Mouse (Mus musculus): ENCODE data around the gene Plagl1. TPM values are rescaled to one million over a fixed set of nuclear protein-coding genes. Genes with fewer than 3 reads are reported as not detected.
"Not testable (repeated sequence)": the region's sequence is repeated elsewhere in the genome, so short reads cannot be mapped to it uniquely, and the experiment has no call there.

Plagl1 gene
- 37.7 and 144 TPM in 2 replicates for polyA plus RNA-seq (2011; ENCODE audit: insufficient read length, low read depth, missing spikeins)

DNA sequence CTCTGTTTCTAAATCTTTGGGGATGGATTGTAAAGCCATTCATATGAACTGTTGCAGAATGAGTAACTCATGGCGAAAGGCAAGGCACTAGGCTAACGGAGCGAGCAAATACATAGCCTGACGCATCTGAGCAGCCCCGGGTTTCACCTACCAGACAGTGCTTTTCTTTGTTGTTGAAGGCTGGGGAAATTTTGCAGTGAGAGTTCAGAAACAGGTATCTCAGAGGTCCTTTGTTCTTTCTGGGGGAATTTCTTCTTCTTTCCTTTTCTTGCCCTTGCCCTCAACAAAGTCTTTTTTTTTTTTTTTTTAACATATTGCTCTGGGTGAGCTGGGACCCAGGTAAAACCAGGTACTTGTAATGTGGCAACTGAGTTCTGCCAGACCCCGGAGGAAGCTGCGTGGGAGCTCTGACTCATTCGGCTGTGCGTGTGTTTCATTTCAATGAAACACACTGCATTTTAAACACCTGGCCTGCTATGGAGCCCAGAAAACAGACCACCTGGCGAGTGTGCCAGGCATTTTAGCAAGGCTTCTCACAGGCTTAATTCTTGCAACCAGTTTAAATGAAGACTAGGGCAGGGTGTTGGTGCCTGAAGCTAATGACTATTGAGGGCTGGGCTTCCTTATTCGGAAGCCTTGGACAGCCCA, at the start of gene Plagl1:
Plagl1 (plus strand) TSS at position 484 of the 648 bp plus-strand sequence.
- H3K27ac ChIP-seq (ENCODE audit: insufficient read depth, low read length), result no peak within 1 kb of the TSS
- no peak within 1 kb of the TSS for H3K4me3 ChIP-seq (ENCODE audit: insufficient read depth, low read length)
- TF ChIP-seq CTCF (IDR thresholded peaks at IDR 0.05; ENCODE audit: borderline replicate concordance, insufficient read depth, low read length) (no peak), POLR2A (IDR thresholded peaks at IDR 0.05; ENCODE audit: low read depth, low read length) (no peak)
- H3K4me1 ChIP-seq (ENCODE audit: control insufficient read depth, insufficient read depth, low read length), result no peaks in the 10 kb centered on the region; the same call in 1 of the 2 replicates

DNA sequence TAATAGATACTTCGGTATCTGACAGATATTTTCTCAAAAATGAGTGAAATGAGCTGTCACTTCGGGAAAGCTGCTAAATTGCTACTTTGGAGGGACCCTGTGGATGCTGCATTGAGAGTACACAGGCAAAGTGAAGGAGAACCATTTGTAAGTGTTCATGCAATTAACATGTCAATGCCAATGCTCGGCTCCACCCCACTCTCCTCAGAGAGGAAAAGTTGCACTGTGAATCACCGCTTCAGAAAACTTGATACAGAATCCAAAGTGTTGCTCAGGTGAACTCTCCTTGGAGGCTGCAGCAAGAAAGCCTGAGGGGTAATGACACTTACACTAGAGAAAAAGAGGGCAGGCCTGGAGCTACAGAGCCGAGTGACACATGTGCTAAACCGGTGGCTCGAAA, 46.3 kb upstream of the Plagl1 start:
- Histone ChIP-seq H3K27ac (ENCODE audit: insufficient read depth, low read length) (no peak overlapping the region), H3K4me3 (ENCODE audit: insufficient read depth, low read length) (no peak overlapping the region), H3K4me1 (ENCODE audit: control insufficient read depth, insufficient read depth, low read length) (no peaks in the 10 kb centered on the region)
- TF ChIP-seq CTCF (IDR thresholded peaks at IDR 0.05; ENCODE audit: borderline replicate concordance, insufficient read depth, low read length) (no peak), POLR2A (IDR thresholded peaks at IDR 0.05; ENCODE audit: low read depth, low read length) (no peak)

DNA sequence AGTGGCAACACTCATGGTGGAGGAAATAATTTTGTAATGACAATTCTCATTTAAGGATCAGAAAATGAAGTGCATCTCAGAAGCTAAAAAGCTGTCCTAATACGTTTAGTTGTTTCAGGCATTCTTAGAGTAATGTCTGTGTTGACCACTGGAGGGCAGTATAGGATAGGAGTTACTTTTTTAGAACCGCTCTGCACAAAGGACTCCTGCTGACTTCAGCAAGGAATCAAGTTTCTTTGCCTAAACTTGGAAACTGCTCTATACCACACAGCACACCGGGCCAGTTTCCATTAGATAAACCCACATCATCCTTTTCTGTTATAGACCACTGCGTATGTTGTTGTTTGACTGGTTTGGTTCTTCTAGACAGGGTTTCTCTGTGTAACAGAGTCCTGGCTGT, 43.7 kb upstream of the Plagl1 start:
- TF ChIP-seq POLR2A (IDR thresholded peaks at IDR 0.05; ENCODE audit: low read depth, low read length), result no peak
- TF ChIP-seq CTCF (IDR thresholded peaks at IDR 0.05; ENCODE audit: borderline replicate concordance, insufficient read depth, low read length), result no peak
- Histone ChIP-seq H3K4me3 (ENCODE audit: insufficient read depth, low read length) (no peak overlapping the region), H3K27ac (ENCODE audit: insufficient read depth, low read length) (no peak overlapping the region), H3K4me1 (ENCODE audit: control insufficient read depth, insufficient read depth, low read length) (no peaks in the 10 kb centered on the region)

DNA sequence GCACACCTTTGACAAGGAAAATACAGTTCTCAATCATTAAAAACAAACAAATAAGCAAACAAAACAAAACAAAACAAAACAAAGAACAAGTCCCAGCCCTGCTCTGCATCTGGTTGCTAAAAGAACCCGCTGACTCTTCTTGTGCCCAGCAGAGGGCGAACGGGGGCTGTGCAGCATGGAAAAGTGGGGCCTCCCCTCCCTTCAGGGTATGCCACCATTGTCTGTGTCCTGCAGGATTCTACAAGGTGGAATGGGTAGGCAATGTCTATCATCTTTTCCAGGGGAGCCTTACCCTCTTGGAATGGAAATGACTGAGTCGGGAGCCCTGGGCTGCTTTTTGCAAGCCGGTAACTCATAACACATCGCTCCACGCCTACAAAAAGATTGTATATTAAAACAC, 41.8 kb upstream of the Plagl1 start:
- Histone ChIP-seq H3K27ac (ENCODE audit: insufficient read depth, low read length) (no peak overlapping the region), H3K4me1 (ENCODE audit: control insufficient read depth, insufficient read depth, low read length) (no peaks in the 10 kb centered on the region), H3K4me3 (ENCODE audit: insufficient read depth, low read length) (no peak overlapping the region)
- no peak for TF ChIP-seq POLR2A (IDR thresholded peaks at IDR 0.05; ENCODE audit: low read depth, low read length)
- TF ChIP-seq CTCF (IDR thresholded peaks at IDR 0.05; ENCODE audit: borderline replicate concordance, insufficient read depth, low read length), result peak; percentile 78

DNA sequence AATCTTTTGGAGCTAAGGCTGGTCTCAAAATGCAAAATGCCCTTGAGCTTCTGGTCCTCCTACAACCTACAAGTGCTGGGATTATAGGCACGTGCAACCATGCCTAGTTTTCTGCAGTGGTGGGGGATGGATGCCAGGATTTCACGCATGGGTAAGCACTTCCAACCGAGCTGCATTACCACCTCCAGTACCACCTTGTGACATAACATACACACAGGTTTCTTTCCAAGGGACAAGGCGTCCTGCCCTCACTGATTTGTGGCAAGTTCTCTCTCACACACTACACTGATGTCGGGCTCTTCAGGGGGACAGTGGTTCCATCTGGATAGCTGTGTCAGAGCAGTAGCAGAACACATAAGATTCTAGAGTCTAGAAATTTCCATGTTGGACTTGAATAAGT, 41.3 kb upstream of the Plagl1 start:
- Histone ChIP-seq H3K4me3 (ENCODE audit: insufficient read depth, low read length) (no peak overlapping the region), H3K4me1 (ENCODE audit: control insufficient read depth, insufficient read depth, low read length) (no peaks in the 10 kb centered on the region), H3K27ac (ENCODE audit: insufficient read depth, low read length) (no peak overlapping the region)
- no peak for TF ChIP-seq POLR2A (IDR thresholded peaks at IDR 0.05; ENCODE audit: low read depth, low read length)
- no peak for TF ChIP-seq CTCF (IDR thresholded peaks at IDR 0.05; ENCODE audit: borderline replicate concordance, insufficient read depth, low read length)

DNA sequence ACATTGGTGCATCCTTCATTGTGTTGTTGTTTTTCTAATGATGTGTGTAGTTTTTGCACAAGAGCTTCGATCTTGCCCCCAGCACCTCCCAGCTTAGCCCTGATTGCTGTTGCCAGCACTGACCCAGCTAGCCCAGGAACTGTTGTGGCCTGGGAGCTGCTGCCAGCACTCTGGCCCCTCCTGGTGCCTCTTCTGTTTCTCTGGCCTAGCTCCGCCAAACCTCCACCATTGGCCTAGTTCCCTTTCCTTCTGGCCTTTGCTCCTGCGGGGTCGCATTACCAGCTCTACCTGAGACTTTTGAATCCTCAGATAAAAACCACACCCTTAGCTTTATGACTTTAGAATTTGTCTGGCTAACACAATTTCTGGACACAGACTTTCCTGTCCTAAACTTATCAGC, 38.2 kb upstream of the Plagl1 start:
- Histone ChIP-seq H3K4me1 (ENCODE audit: control insufficient read depth, insufficient read depth, low read length) (no peaks in the 10 kb centered on the region), H3K4me3 (ENCODE audit: insufficient read depth, low read length) (no peak overlapping the region), H3K27ac (ENCODE audit: insufficient read depth, low read length) (no peak overlapping the region)
- TF ChIP-seq POLR2A (IDR thresholded peaks at IDR 0.05; ENCODE audit: low read depth, low read length), result no peak
- no peak for TF ChIP-seq CTCF (IDR thresholded peaks at IDR 0.05; ENCODE audit: borderline replicate concordance, insufficient read depth, low read length)

DNA sequence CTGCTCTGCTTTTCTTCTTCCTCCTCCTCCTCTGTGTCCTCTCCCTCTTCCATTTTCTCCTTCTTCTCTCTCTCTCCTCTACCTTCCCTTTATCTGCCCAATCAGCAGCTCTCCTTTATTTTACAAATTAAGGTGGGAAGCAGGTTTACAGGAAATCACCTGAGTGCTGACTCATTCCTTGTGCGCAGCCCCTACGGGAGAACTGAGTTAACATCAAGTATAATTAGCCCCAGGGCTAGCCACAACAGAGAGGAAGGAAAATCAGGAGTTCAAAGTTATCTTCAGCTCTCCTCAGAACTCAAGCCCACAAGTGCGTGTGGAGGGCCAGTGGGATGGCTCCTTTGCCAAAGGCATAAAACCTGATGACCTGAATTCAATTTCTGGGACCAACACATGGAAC, 36.3 kb upstream of the Plagl1 start:
- H3K27ac ChIP-seq (ENCODE audit: insufficient read depth, low read length); H3K4me3 ChIP-seq (ENCODE audit: insufficient read depth, low read length); H3K4me1 ChIP-seq (ENCODE audit: control insufficient read depth, insufficient read depth, low read length): not testable (repeated sequence)

DNA sequence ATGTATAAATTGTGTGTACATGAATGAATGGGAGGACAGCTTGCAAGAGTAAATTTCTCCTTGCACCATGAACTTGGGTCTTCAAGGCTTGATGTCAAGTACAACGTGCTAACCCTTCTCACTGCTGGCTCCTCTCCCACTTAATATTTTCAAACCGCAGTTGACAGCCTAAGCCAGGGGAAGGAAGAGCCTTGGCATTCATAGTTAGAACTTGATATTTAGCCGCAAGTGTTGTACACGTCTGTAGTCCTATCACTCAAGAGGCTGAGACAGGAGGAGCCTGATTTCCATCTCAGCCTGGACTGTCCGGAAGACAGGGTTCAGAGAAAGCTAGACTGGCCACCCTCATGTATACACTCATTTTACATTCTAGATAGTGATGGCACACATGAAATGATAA, 32.6 kb upstream of the Plagl1 start:
- Histone ChIP-seq H3K27ac (ENCODE audit: insufficient read depth, low read length) (no peak overlapping the region), H3K4me1 (ENCODE audit: control insufficient read depth, insufficient read depth, low read length) (no peaks in the 10 kb centered on the region), H3K4me3 (ENCODE audit: insufficient read depth, low read length) (no peak overlapping the region)
- no peak for TF ChIP-seq POLR2A (IDR thresholded peaks at IDR 0.05; ENCODE audit: low read depth, low read length)
- TF ChIP-seq CTCF (IDR thresholded peaks at IDR 0.05; ENCODE audit: borderline replicate concordance, insufficient read depth, low read length), result no peak

DNA sequence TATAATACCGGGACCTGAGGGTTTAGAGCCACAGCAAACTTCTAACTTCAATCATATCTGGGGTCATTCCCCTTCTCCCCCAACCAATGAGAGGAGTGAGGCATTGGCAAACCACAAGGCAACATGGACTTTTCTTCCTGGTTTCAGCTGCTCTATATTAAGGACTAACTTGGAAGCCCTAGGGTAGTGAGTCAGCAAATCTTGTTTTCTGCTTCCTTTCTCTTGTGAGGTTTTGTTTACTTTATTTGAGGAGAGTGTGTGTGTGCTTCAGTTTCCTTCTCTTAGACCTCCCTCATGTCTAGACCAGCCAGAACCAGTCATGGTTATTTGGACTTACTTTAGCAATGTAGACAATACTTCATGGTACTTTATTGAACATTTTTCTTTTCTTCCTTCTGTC, 32.1 kb upstream of the Plagl1 start:
- H3K4me3 ChIP-seq (ENCODE audit: insufficient read depth, low read length), result no peak overlapping the region
- TF ChIP-seq CTCF (IDR thresholded peaks at IDR 0.05; ENCODE audit: borderline replicate concordance, insufficient read depth, low read length) (no peak), POLR2A (IDR thresholded peaks at IDR 0.05; ENCODE audit: low read depth, low read length) (no peak)
- no peak overlapping the region for H3K27ac ChIP-seq (ENCODE audit: insufficient read depth, low read length)
- H3K4me1 ChIP-seq (ENCODE audit: control insufficient read depth, insufficient read depth, low read length), result no peaks in the 10 kb centered on the region

DNA sequence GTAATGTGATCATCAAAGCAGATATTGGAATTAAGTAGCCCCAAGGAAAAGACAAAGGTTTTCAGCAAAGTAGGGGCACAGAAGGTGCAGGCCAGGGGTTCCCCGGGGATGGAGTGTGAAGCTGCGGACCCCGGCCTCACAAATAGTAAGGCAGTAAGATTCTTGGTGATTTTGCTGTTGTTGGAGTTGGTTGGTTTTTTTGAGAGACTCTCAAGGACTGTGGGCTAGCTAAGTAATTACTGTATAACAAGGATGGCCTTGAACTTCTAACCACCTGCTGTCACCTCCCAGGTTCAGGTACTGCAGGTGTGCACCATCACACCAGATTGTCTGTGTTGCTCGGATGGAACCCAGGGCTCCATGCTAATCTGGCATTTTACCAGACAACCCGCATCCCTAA, 30.9 kb upstream of the Plagl1 start:
- H3K4me3 ChIP-seq (ENCODE audit: insufficient read depth, low read length), result no peak overlapping the region
- H3K4me1 ChIP-seq (ENCODE audit: control insufficient read depth, insufficient read depth, low read length), result no peaks in the 10 kb centered on the region
- TF ChIP-seq POLR2A (IDR thresholded peaks at IDR 0.05; ENCODE audit: low read depth, low read length) (no peak), CTCF (IDR thresholded peaks at IDR 0.05; ENCODE audit: borderline replicate concordance, insufficient read depth, low read length) (no peak)
- H3K27ac ChIP-seq (ENCODE audit: insufficient read depth, low read length), result no peak overlapping the region

DNA sequence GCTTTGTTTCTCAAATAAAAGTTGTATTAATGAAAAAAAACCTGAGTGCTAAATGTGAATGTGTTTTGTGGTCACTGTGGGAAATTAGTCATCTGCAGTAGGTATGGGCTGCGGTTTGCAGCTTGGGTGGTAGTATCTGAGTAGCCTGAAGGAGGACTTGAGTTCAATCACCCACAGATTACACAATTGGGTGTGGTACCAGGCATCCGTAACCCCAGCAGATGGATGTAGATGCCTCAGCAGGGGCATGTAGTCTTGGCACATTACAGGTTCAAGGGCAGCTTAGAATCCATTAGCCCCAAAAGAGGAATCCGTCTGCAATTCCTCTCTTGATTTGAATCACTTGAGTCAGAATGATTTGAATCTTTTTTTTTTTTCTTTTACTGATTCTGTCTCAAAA, 25.0 kb upstream of the Plagl1 start:
- Histone ChIP-seq H3K27ac (ENCODE audit: insufficient read depth, low read length) (no peak overlapping the region), H3K4me1 (ENCODE audit: control insufficient read depth, insufficient read depth, low read length) (no peaks in the 10 kb centered on the region), H3K4me3 (ENCODE audit: insufficient read depth, low read length) (no peak overlapping the region)
- no peak for TF ChIP-seq CTCF (IDR thresholded peaks at IDR 0.05; ENCODE audit: borderline replicate concordance, insufficient read depth, low read length)
- TF ChIP-seq POLR2A (IDR thresholded peaks at IDR 0.05; ENCODE audit: low read depth, low read length), result no peak
